Mouse (Mus musculus) MEL (cell line): Measurements from ENCODE around the gene Pnldc1. TPM values are rescaled to one million over a fixed set of nuclear protein-coding genes. Genes with fewer than 3 reads are reported as not detected.
A peak's percentile ranks its signal among the peaks of the same experiment; 100 is the strongest.

Source experiments
- DNase-seq: peaks from one replicate; pipeline ENCODE4 v3.0.0; 2011; ENCODE audit warnings: low read depth, low spot score
- H3K27ac ChIP-seq: 2 replicates; pipeline ENCODE4 v1.5.1; 2012; ENCODE audit warnings: low read depth, mild to moderate bottlenecking, control low read depth, low read length, moderate library complexity; ENCODE audit not compliant: control insufficient read depth
- H3K27me3 ChIP-seq, 2 experiments: fragments of 150-350 bp in 1 of 2; sonication (generic) in 1 of 2; 2 replicates each; pipeline ENCODE4 v1.6.1; 2012; ENCODE audit warnings: low read length in 2 of 2, mild to moderate bottlenecking in 2 of 2, improper control_type of control experiment in 1 of 2, moderate library complexity in 1 of 2; ENCODE audit not compliant: insufficient read depth in 2 of 2, control insufficient read depth in 1 of 2
- H3K36me3 ChIP-seq, 2 experiments: 2 replicates each; pipeline ENCODE4 v1.6.1; 2012 to 2014; ENCODE audit warnings: low read length in 2 of 2, improper control_type of control experiment in 1 of 2, inconsistent platforms in 1 of 2, mild to moderate bottlenecking in 1 of 2; ENCODE audit not compliant: insufficient read depth in 2 of 2, control insufficient read depth in 1 of 2
- H3K4me1 ChIP-seq, 2 experiments: fragments of 150-350 bp in 1 of 2; sonication (generic) in 1 of 2; 2 replicates each; pipeline ENCODE4 v1.6.1; 2012; ENCODE audit warnings: low read length in 2 of 2, improper control_type of control experiment in 1 of 2, mild to moderate bottlenecking in 1 of 2; ENCODE audit not compliant: insufficient read depth in 2 of 2, control insufficient read depth in 1 of 2
- H3K4me3 ChIP-seq, 2 experiments: fragments of 150-350 bp in 1 of 2; sonication (generic) in 1 of 2; 2 replicates each; pipeline ENCODE4 v1.5.1; 2012; ENCODE audit warnings: low read depth in 2 of 2, low read length in 2 of 2, mild to moderate bottlenecking in 2 of 2, moderate library complexity in 2 of 2, control low read depth in 1 of 2, improper control_type of control experiment in 1 of 2; ENCODE audit not compliant: control insufficient read depth in 1 of 2, insufficient read depth in 1 of 2
- H3K79me2 ChIP-seq: 2 replicates; pipeline ENCODE4 v1.6.1; 2012; ENCODE audit warnings: mild to moderate bottlenecking, low read length, moderate library complexity; ENCODE audit not compliant: control insufficient read depth, poor library complexity, insufficient read depth
- H3K9ac ChIP-seq: 2 replicates; pipeline ENCODE4 v1.6.1; 2012; ENCODE audit warnings: low read depth, mild to moderate bottlenecking, control low read depth, low read length, moderate library complexity; ENCODE audit not compliant: control insufficient read depth, poor library complexity, severe bottlenecking
- H3K9me3 ChIP-seq: fragments of 150-350 bp; sonication (generic); replicated peaks from 2 replicates; pipeline ENCODE4 v1.6.1; 2012; ENCODE audit warnings: mild to moderate bottlenecking, low read length, improper control_type of control experiment, moderate library complexity; ENCODE audit not compliant: insufficient read depth
- CHD1 ChIP-seq: IDR thresholded peaks from 2 replicates; pipeline ENCODE4 v1.6.1; 2012; ENCODE audit warnings: low read depth, mild to moderate bottlenecking, inconsistent platforms, low read length, improper control_type of control experiment
- ELF1 ChIP-seq: IDR thresholded peaks from 2 replicates; pipeline ENCODE4 v1.6.1; 2014; ENCODE audit warnings: low read depth, mild to moderate bottlenecking, inconsistent platforms, low read length, improper control_type of control experiment, moderate library complexity
- GABPA ChIP-seq: IDR thresholded peaks from 2 replicates; pipeline ENCODE4 v1.6.1; 2012; ENCODE audit warnings: low read depth, mild to moderate bottlenecking, inconsistent platforms, low read length, improper control_type of control experiment, moderate library complexity
- MAZ ChIP-seq: IDR thresholded peaks from 2 replicates; pipeline ENCODE4 v1.6.1; 2012; ENCODE audit warnings: low read depth, mild to moderate bottlenecking, inconsistent platforms, low read length, improper control_type of control experiment
- MXI1 ChIP-seq: IDR thresholded peaks from 2 replicates; pipeline ENCODE4 v1.6.1; 2011; ENCODE audit warnings: mild to moderate bottlenecking, low read depth, low read length, improper control_type of control experiment
- MYB ChIP-seq: IDR thresholded peaks from 2 replicates; pipeline ENCODE4 v1.6.1; 2011; ENCODE audit warnings: mild to moderate bottlenecking, low read depth, low read length, improper control_type of control experiment
- NELFE ChIP-seq: IDR thresholded peaks from 2 replicates; pipeline ENCODE4 v1.6.1; 2011; ENCODE audit warnings: low read depth, low read length, improper control_type of control experiment
- POLR2A ChIP-seq, 2 experiments: IDR thresholded peaks; 2 replicates each; pipeline ENCODE4 v1.6.1; 2011 to 2012; ENCODE audit warnings: low read length in 2 of 2, mild to moderate bottlenecking in 2 of 2, control low read depth in 1 of 2, improper control_type of control experiment in 1 of 2, low read depth in 1 of 2, moderate library complexity in 1 of 2; ENCODE audit not compliant: control insufficient read depth in 1 of 2, insufficient read depth in 1 of 2, poor library complexity in 1 of 2
- POLR2AphosphoS2 ChIP-seq: IDR thresholded peaks from 2 replicates; pipeline ENCODE4 v1.6.1; 2011; ENCODE audit warnings: low read length, improper control_type of control experiment
- TAL1 ChIP-seq: IDR thresholded peaks from 2 replicates; pipeline ENCODE4 v1.6.1; 2012; ENCODE audit warnings: mild to moderate bottlenecking, inconsistent platforms, low read length, moderate library complexity, mixed read lengths
- TBP ChIP-seq: IDR thresholded peaks from 2 replicates; pipeline ENCODE4 v1.8.0; 2011; ENCODE audit warnings: low read depth, low read length, improper control_type of control experiment
- ZMIZ1 ChIP-seq: IDR thresholded peaks from 2 replicates; pipeline ENCODE4 v1.6.1; 2012; ENCODE audit warnings: low read depth, mild to moderate bottlenecking, inconsistent platforms, low read length, improper control_type of control experiment, moderate library complexity
- ZNF384 ChIP-seq: IDR thresholded peaks from 2 replicates; pipeline ENCODE4 v1.6.1; 2012; ENCODE audit warnings: low read depth, mild to moderate bottlenecking, inconsistent platforms, low read length, improper control_type of control experiment
- polyA plus RNA-seq, 2 experiments: library from polyadenylated mRNA; stranded (reverse) in 1 of 2; unstranded in 1 of 2; fragments of >175 nt in 1 of 2; fragments of >200 nt in 1 of 2; gene quantifications; 2 replicates each; pipeline versions ENCODE4 v1.2.1 to v1.2.4; 2012; ENCODE audit warnings: low replicate concordance in 2 of 2, low read depth in 1 of 2; ENCODE audit not compliant: insufficient read length in 2 of 2, insufficient read depth in 1 of 2, missing spikeins in 1 of 2
- total RNA-seq: library from RNA; depleted of rRNA; stranded (reverse); fragments of 300-350 nt; gene quantifications from 2 replicates; pipeline ENCODE4 v1.2.3, GENCODE M21; 2012

Gene Pnldc1
- total and polyA plus RNA-seq, 3 experiments = 0.54 to 1.1 TPM; not detected in 1

GRCm38 (mm10) chr17:12925703-12926180 lies 15.7 kb upstream of the Pnldc1 start:
- H3K27me3 ChIP-seq = no peaks in the 10 kb centered on the region
- no peak overlapping the region for H3K9ac ChIP-seq
- TF ChIP-seq POLR2A (IDR thresholded peaks at IDR 0.05; ENCODE audit: control insufficient read depth in 1 of 2, insufficient read depth in 1 of 2, low read depth in 1 of 2, low read length in 2 of 2, poor library complexity in 1 of 2) (peak in 1 of 2 experiments; percentile 26; a peak in 1 of 4 replicates), MXI1 (no peak), ELF1 (no peak), MYB (0 out of 2 replicates have a peak, but pooled peaks have one; percentile 17), POLR2AphosphoS2 (peak; percentile 52)
- H3K79me2 ChIP-seq = no peaks in the 10 kb centered on the region
- DNase-seq = no peak
- no peak overlapping the region for H3K27ac ChIP-seq
- no peaks in the 10 kb centered on the region for H3K4me1 ChIP-seq
- no peak overlapping the region for H3K4me3 ChIP-seq
- H3K9me3 ChIP-seq = no peaks in the 10 kb centered on the region
- H3K36me3 ChIP-seq = peaks cover 0 to 29% of the 10 kb centered on the region in 2 experiments; a peak in 3 of 4 replicates

GRCm38 (mm10) chr17:12925001-12925400 lies 15.0 kb upstream of the Pnldc1 start:
- Histone ChIP-seq H3K4me3 (no peak overlapping the region), H3K36me3 (peaks cover 7 to 37% of the 10 kb centered on the region in 2 experiments), H3K79me2 (0 out of 2 replicates have a peak, but pooled peaks cover 3% of the 10 kb centered on the region), H3K27ac (no peak overlapping the region), H3K27me3 (no peaks in the 10 kb centered on the region), H3K9me3 (no peaks in the 10 kb centered on the region), H3K9ac (no peak overlapping the region), H3K4me1 (no peaks in the 10 kb centered on the region)
- no peak for DNase-seq
- TF ChIP-seq POLR2A (IDR thresholded peaks at IDR 0.05; ENCODE audit: control insufficient read depth in 1 of 2, insufficient read depth in 1 of 2, low read depth in 1 of 2, low read length in 2 of 2, poor library complexity in 1 of 2) (peak in 1 of 2 experiments; percentile 15; a peak in 1 of 4 replicates), TAL1 (no peak), MXI1 (no peak)

- Histone ChIP-seq H3K9me3 (no peaks in the 10 kb centered on the region), H3K27me3 (no peaks in the 10 kb centered on the region), H3K36me3 (peaks cover 28 to 58% of the 10 kb centered on the region in 2 experiments), H3K79me2 (peaks cover 23% of the 10 kb centered on the region), H3K4me1 (peaks cover 0 to 3% of the 10 kb centered on the region in 2 experiments; a peak in 2 of 4 replicates), H3K9ac (no peak overlapping the region), H3K27ac (no peak overlapping the region), H3K4me3 (no peak overlapping the region)
- TF ChIP-seq ELF1 = no peak
- no peak for TF ChIP-seq ZMIZ1
- no peak for TF ChIP-seq MAZ
- no peak for TF ChIP-seq TBP
- TF ChIP-seq MYB = no peak
- TF ChIP-seq TAL1 = no peak
- no peak for TF ChIP-seq NELFE
- TF ChIP-seq GABPA = no peak
- TF ChIP-seq CHD1 = no peak
- TF ChIP-seq ZNF384 = no peak
- DNase-seq = peak; percentile 58
Observed at GRCm38 (mm10) chr17:12921073-12921472, 11.0 kb upstream of the Pnldc1 start.
